Comparison of ENCODE assay signal across 10 mouse cellular contexts in the genomic region with DNA sequence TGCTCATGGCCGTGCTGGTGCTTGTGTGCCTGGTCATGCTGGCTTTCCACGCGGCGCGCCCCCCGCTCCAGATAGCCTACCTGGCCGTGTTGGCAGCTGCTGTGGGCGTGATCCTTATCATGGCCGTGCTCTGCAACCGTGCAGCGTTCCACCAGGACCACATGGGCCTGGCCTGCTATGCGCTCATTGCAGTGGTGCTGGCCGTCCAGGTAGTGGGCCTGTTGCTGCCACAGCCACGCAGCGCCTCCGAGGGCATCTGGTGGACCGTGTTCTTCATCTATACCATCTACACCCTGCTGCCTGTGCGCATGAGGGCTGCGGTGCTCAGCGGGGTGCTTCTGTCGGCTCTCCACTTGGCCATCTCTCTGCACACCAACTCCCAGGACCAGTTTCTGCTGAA. TPM values are rescaled to one million over a fixed set of nuclear protein-coding genes. Genes with fewer than 3 reads are reported as not detected.
DNase-seq lines count a peak whose midpoint lies in the region; ATAC-seq and TF ChIP-seq lines count a peak whose summit lies in the region.
"Had no signal": no experiment of that assay in that cellular context is flagged by ENCODE, and none has a peak within 500 bp of the region (broad histone marks: within the 10 kb centered on the region; RNA-seq: fewer than 3 reads in every experiment).

No protein-coding gene starts in this region.

- no peaks in the 10 kb centered on the region for H3K36me3 ChIP-seq in heart, embryonic 10.5 days
- H3K36me3 ChIP-seq in neural tube, embryonic 12.5 days = no peaks in the 10 kb centered on the region
- no peaks in the 10 kb centered on the region for H3K36me3 ChIP-seq in limb, embryonic 12.5 days
- no peaks in the 10 kb centered on the region for H3K36me3 ChIP-seq in stomach, postnatal 0 days (ENCODE audit: control insufficient read depth, insufficient read depth, low read length)

- TF ChIP-seq POLR2A in cerebellum, adult 2 months (IDR thresholded peaks at IDR 0.05; ENCODE audit: borderline replicate concordance, insufficient read depth, low read length) = no peak

- peak overlapping the region; percentile 93 for H3K27ac ChIP-seq in heart, embryonic 10.5 days
- no peak overlapping the region for H3K27ac ChIP-seq in neural tube, embryonic 12.5 days
- H3K27ac ChIP-seq in limb, embryonic 12.5 days = no peak overlapping the region
- H3K27ac ChIP-seq in stomach, postnatal 0 days (replicated peaks) = no peak overlapping the region
- H3K27ac ChIP-seq in cerebellum, adult 2 months (ENCODE audit: insufficient read depth, low read length) = no peak overlapping the region

- H3K4me1 ChIP-seq in heart, embryonic 10.5 days = peaks cover 73% of the 10 kb centered on the region
- peaks cover 67% of the 10 kb centered on the region for H3K4me1 ChIP-seq in neural tube, embryonic 12.5 days
- peaks cover 58% of the 10 kb centered on the region for H3K4me1 ChIP-seq in limb, embryonic 12.5 days (replicated peaks)
- H3K4me1 ChIP-seq in stomach, postnatal 0 days (replicated peaks; ENCODE audit: control insufficient read depth, insufficient read depth) = peaks cover 5% of the 10 kb centered on the region; the same call in 1 of the 2 replicates
- H3K4me1 ChIP-seq in cerebellum, adult 2 months (ENCODE audit: control insufficient read depth, insufficient read depth, low read length) = peaks cover 5% of the 10 kb centered on the region; the same call in 1 of the 2 replicates

- H3K27me3 ChIP-seq in heart, embryonic 10.5 days (ENCODE audit: insufficient read depth, poor library complexity, severe bottlenecking) = peaks cover 69% of the 10 kb centered on the region
- peaks cover 37% of the 10 kb centered on the region for H3K27me3 ChIP-seq in neural tube, embryonic 12.5 days (replicated peaks)
- H3K27me3 ChIP-seq in limb, embryonic 12.5 days = peaks cover 55% of the 10 kb centered on the region
- H3K27me3 ChIP-seq in stomach, postnatal 0 days (ENCODE audit: control insufficient read depth, insufficient read depth, low read length) = no peaks in the 10 kb centered on the region; the same call in 1 of the 2 replicates
- no peaks in the 10 kb centered on the region for H3K27me3 ChIP-seq in cerebellum, adult 2 months (ENCODE audit: control insufficient read depth, insufficient read depth, low read length)

- no peak for TF ChIP-seq EP300 in stomach, postnatal 0 days (optimal IDR thresholded peaks at IDR 0.05)

- no peak for TF ChIP-seq CTCF in stomach, postnatal 0 days (IDR thresholded peaks at IDR 0.05; ENCODE audit: low read depth)
- no peak for TF ChIP-seq CTCF in cerebellum, adult 2 months (IDR thresholded peaks at IDR 0.05; ENCODE audit: borderline replicate concordance, insufficient read depth, low read depth, low read length)

- no peak for DNase-seq in heart, embryonic 10.5 days (ENCODE audit: low spot score)
- no peak for DNase-seq in heart, adult 18-20 months
- no peak for DNase-seq in neural tube, embryonic 10.5 days (ENCODE audit: extremely low spot score, low spot score)
- DNase-seq in stomach, postnatal 0 days (ENCODE audit: low spot score) = no peak
- no peak for DNase-seq in cerebellum, adult 2 months
- no peak for DNase-seq in urinary bladder, postnatal 4 days (ENCODE audit: low spot score in 2 of 2)

- no peaks in the 10 kb centered on the region for H3K9me3 ChIP-seq in heart, embryonic 10.5 days
- H3K9me3 ChIP-seq in neural tube, embryonic 12.5 days = no peaks in the 10 kb centered on the region
- no peaks in the 10 kb centered on the region for H3K9me3 ChIP-seq in limb, embryonic 12.5 days
- no peaks in the 10 kb centered on the region for H3K9me3 ChIP-seq in stomach, postnatal 0 days (ENCODE audit: control insufficient read depth, low read length)

- 66% methylated on average over 21 of the region's 21 CpGs for WGBS in heart, embryonic 10.5 days
- 77% methylated on average over 21 of the region's 21 CpGs for WGBS in neural tube, embryonic 12.5 days
- WGBS in limb, embryonic 12.5 days = 71% methylated on average over 21 of the region's 21 CpGs
- WGBS in stomach, postnatal 0 days = 77% methylated on average over 21 of the region's 21 CpGs
- WGBS in cerebellum, adult 2 months = 87% methylated on average over 21 of the region's 21 CpGs

- peak overlapping the region; percentile 97 for H3K4me2 ChIP-seq in neural tube, embryonic 12.5 days (replicated peaks)
- peak overlapping the region; percentile 97 for H3K4me2 ChIP-seq in limb, embryonic 12.5 days
- peak overlapping the region; percentile 80 for H3K4me2 ChIP-seq in stomach, postnatal 0 days (replicated peaks; ENCODE audit: low read depth)

- H3K4me3 ChIP-seq in heart, embryonic 10.5 days = peak overlapping the region; percentile 85
- H3K4me3 ChIP-seq in neural tube, embryonic 12.5 days = peak overlapping the region; percentile 74; the same call in 1 of the 2 replicates
- peak overlapping the region; percentile 72 for H3K4me3 ChIP-seq in limb, embryonic 12.5 days (replicated peaks)
- peak overlapping the region; percentile 69 for H3K4me3 ChIP-seq in stomach, postnatal 0 days (ENCODE audit: low read depth, low read length)
- H3K4me3 ChIP-seq in cerebellum, adult 2 months (replicated peaks; ENCODE audit: insufficient read depth, low read depth, low read length) = no peak overlapping the region

- no peak overlapping the region for H3K9ac ChIP-seq in neural tube, embryonic 12.5 days
- H3K9ac ChIP-seq in limb, embryonic 12.5 days (replicated peaks) = no peak overlapping the region
- H3K9ac ChIP-seq in stomach, postnatal 0 days (ENCODE audit: low read length) = peak overlapping the region; percentile 41

- no peak for ATAC-seq in neural tube, embryonic 12.5 days (ENCODE audit: low FRiP score, low read depth)
- ATAC-seq in limb, embryonic 12.5 days (ENCODE audit: insufficient number of reproducible peaks, insufficient read depth, low FRiP score, low TSS enrichment, low read depth) = no peak
- ATAC-seq in stomach, postnatal 0 days (ENCODE audit: low FRiP score, low TSS enrichment) = no peak
- ATAC-seq: activated CD4-positive, CD25-positive, alpha-beta regulatory T cell, adult 4 months had no signal

RNA-seq across cellular contexts. Expression of a gene that starts 2.2 kb away (rescaled TPM):
- 3.8 and 5.1 TPM in 2 replicates for polyA plus RNA-seq in heart, embryonic 10.5 days (2016; fragmentation: Nextera tagmentation; extraction: Ambion mirVana)
- total RNA-seq in heart, adult 18-20 months (2021) = 10 to 100 TPM; 48.4 to 52.4 TPM
- polyA plus RNA-seq in neural tube, embryonic 12.5 days (2016; fragmentation: Nextera tagmentation; extraction: Ambion mirVana) = 3.6 and 3.8 TPM in 2 replicates
- polyA plus RNA-seq in limb, embryonic 12.5 days (2016; fragmentation: Nextera tagmentation; extraction: Ambion mirVana) = 2.2 and 2.7 TPM in 2 replicates
- 2.2 and 2.3 TPM in 2 replicates for polyA plus RNA-seq in stomach, postnatal 0 days (2015; fragmentation: Nextera tagmentation; extraction: Ambion mirVana)
- 36.0 and 37.7 TPM in 2 replicates for polyA plus RNA-seq in cerebellum, adult 2 months (2012; rRNA removed)
- total RNA-seq: common myeloid progenitor, adult 5-6 weeks had no signal
